Mouse (Mus musculus): ENCODE results near the gene Gm28230.

Gene Gm28230

DNA sequence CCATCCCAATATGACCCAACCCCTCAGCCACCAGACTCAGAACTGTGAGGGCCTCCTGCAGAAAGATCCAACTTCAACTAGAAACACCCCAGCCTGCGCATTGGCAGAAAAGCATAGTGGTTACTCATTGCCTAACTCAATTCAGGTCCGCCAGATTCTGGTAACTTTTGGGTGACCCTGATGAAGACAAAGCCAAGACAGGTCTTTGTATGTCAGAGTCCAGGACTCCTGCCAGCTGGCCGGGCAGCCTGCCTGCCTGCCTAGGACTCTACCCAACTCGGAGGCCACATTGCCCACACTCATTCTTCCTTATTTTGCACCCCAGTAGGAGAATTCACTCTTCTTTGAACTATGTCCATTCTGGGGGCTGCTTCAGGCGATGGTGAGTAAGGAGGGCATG, at the start of gene Gm28230:
TSS of gene Gm28230 (plus strand) at position 178 of the 400 bp plus-strand sequence.
- no peak for DNase-seq (ENCODE audit: low spot score)

DNA sequence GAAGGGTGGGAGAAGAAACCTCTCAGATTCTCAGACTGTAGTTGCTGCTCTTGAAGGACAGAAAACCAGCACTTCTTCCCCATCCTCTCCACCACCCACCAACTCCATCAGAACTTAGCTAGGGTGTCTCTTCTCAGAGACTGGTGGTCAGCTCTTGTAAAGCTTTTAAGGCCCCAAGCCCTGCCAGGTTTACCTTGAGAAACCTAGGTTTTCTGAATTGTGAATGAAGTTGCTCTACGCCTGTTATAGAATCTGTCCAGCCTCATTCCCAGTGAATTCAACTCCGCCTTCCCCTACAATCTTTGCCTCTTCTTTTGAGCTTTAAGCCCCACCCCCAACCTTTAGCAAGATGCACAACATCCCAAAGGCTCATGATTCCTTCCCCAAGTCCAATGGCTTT, 49.4 kb upstream of the Gm28230 start:
- no peak for DNase-seq (ENCODE audit: low spot score)

- DNase-seq (ENCODE audit: low spot score): no peak
Observed at GRCm38 (mm10) chr2:74678891-74679595, 47.5 kb upstream of the Gm28230 start, which contains the start of gene Hoxd11. Gene Hoxd11, plus strand, starts transcription at chr2:74679557.

DNA sequence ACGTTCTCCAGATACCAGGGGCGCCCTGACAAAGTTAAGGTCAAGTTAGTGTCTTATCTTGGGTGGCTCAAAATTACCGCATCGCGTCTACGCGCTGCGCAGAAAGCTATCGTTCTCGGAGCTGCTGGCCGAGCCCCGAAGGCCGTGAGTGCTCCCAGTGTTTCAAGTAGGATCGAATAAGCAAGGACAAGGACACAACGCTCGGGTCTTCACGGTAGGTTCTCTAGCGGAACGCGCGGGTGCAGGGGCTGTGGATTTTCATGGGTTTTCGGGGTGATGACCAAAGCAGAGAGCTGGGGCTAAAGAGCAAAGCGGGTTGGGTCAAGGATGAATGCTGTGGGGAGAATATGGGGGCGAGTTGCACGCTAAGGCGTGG, 46.9 kb upstream of the Gm28230 start:
- DNase-seq (ENCODE audit: low spot score): no peak

DNA sequence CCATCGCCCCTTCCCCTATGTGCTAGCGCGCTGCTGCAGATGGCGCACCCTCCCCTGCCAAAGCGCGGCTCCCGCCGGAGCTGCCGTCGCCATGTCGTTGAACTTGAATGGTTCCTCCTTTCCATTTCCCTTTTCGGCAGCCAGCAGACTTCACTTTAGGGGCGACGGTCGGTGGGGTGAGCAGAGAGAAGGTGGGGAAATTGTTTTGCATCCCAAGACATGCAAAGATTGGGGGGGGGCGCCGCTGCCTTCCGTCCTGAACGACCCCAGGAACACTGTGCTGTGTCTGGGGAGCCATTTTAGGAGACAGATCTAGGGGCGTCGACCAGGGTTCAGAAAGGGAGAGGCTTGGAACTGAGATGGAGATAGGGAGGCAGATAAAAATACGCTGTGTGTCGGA, 46.5 kb upstream of the Gm28230 start:
- DNase-seq (ENCODE audit: low spot score): no peak

DNA sequence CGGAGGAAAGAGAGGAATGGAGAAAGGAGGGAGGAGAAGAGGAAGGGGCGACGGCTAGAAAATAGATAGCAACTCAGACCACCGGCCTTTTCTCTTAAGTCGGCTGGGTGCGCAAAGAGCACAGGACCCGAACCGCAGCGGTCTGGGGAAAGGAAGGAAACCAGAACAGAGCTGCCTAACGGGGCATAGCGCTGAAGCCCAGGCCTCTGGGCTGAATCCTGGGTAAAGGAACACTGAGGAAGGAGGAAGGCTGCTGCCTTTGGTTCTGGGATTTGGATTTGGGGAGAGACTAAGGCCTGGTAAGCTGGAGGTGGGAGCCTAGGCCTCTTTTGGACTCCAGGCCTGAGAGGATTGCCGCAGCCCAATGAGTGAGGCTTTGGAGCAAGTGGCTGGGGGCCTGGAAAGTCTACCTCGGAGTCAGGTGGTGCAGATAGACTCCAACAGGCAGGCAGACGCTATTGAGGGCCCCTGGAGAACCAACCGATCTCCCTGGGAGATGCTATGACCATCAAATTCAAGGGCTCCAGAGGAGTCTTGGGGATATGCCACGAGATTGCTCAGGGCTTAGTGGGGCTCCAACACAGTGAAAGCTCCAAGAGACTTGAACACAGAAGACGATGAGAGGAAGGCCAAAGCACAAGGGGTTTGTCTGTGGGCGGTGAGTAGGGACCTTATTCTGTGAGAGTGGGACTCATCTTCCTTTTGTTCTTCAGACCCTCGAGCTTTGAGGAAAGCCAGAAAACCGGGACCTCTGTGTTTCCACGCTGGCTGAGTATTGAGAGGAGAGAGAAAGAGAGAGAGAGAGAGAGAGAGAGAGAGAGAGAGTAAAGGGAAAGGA, 45.7 kb upstream of the Gm28230 start:
- no peak for DNase-seq (ENCODE audit: low spot score)

- DNase-seq (ENCODE audit: low spot score): no peak
Observed at GRCm38 (mm10) chr2:74681594-74682531, 44.7 kb upstream of the Gm28230 start.

DNA sequence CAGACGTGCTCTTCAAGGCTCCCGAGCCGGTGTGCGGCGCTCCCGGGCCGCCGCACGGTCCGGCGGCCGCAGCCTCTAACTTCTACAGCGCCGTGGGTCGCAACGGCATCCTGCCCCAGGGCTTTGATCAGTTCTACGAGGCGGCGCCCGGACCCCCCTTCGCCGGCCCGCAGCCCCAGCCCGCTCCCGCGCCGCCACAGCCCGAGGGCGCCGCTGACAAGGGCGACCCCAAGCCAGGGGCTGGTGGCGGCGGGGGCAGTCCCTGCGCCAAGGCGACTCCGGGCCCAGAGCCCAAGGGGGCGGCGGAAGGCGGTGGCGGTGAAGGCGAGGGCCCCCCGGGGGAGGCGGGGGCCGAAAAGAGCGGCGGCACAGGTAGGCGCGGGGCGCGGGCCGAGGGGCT, 43.7 kb upstream of the Gm28230 start:
- DNase-seq (ENCODE audit: low spot score): no peak

DNA sequence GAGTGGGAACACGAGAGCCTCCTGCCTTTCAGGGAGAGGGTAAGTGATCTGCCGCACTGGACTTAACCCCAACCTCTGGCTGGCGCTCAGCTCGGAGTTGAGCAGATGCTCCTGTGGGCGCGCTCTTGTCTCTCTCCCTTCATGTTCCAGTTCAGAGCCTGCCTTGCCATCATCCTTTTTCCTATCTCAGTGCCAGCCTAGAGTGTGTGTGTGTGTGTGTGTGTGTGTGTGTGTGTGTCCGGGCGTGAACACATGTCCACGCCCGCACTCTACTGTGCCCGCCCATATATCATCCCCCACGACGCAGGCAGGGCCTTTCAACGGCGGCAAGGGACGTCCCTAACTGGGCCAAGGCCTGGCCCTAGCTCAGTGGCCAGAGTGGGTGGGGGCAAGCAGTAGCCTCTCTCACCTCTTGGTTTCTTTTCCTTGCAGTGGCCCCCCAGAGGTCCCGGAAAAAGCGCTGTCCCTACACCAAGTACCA, 43.0 kb upstream of the Gm28230 start:
- DNase-seq (ENCODE audit: low spot score): no peak

DNA sequence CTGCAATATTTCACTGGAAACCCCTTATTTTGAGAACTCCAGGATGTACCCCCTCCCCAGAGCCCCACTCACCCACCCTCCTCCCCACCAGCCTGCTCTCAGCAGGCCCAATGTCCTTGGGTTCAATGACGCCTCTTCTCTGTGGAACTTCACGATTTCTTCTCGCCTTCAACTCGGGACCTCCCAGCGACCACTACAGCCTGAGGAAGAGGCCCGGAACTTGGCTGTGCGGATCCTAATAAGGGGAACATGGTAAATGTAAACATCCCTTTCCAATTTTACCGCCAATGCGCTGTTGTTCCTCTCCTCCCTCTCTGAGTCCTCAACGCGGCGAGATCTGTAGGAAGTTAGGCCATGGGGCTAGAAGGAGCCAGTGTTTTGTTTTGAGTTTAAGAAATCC, 42.4 kb upstream of the Gm28230 start:
- no peak for DNase-seq (ENCODE audit: low spot score)

DNA sequence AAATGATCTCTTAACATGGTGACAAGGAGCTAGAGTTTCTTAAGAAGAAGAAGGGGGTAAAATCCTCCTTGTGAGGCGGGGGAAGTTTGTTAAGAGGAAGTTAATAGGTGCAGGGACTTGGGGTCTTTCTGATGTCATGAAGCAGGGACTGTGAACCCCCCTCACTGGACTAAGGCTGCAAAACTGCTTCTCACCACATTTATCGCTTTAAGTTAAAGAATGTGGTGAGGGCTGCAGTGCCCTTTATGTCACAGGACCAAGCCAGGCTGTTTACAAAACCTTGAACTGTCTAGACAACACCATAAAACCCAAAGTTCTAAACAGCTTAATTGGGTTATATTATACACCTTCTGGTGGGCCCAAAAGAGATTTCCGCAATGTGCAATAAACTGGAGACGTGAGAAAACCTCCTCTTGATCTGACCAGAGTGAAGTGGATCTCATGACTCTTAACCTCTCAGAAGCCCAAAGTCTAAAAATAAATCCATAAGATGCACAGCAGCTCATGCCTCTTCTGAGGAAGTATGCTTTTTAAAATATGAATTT, 41.4 kb upstream of the Gm28230 start:
- DNase-seq (ENCODE audit: low spot score): no peak

DNA sequence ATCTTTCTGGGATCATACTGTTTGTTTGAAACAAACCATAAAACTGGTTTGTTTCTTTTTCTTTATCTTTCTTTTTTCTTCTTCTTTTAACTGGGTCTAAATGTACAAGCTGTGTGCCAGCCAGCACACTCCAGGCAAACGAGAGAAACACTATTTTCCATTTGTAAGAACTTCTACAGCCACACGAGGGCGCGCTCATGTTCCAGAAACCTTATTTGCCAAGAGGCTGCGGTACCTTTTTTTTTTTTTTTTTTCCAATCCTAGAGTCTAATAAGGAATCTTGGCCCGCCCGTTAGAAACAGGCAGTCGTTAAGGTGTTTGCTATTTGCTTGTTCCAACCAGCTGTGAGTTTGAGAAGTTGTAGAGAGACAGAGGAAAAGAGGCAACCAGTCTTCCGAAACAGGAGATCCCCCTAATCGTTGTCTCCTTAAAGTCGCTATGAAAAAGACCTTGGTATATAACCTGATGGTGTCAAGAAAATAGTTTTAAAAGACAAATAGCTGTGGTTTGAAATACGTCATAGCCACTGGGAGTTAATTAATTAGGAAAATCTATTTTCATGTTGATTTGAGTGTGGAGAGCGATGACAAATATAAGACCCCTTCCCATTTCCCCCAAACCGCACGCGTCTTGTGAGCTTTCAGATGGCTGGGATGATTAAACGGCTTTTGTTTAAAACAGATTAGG, 40.1 kb upstream of the Gm28230 start:
- no peak for DNase-seq (ENCODE audit: low spot score)

DNA sequence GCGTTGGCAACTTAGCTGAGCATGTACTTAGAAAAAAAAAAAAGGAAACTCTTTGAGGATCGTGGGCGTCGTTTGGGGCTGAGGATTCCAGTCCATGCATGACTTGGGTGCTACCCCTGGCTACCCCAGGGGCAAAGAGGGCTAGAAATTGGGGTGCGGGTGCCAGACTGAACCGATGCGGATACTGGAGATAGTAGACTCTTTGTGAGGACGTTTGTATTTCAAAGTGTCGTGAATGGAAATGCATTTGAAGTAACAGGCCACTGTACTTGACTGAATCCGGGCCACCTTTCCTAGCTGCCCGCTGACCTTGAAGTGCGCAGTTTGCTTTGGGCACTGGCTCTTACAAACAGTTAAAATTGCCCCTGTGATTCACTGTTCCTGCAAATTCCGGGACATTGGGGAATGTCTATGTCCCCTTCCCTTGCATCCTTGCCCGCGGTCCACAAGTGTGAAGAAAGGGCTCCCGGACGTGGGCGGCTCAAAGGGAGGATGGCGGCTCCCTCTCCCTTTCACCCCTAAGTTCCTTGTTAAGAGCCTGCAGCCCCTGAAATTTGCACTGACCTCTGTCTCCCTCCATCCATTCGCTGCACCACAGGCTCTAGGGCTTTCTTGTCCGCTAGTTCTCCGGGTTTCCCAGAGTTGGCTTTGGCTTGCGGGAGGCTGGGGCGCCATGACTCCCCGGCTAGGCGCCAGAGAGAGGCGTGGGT, 39.4 kb upstream of the Gm28230 start:
- no peak for DNase-seq (ENCODE audit: low spot score)

DNA sequence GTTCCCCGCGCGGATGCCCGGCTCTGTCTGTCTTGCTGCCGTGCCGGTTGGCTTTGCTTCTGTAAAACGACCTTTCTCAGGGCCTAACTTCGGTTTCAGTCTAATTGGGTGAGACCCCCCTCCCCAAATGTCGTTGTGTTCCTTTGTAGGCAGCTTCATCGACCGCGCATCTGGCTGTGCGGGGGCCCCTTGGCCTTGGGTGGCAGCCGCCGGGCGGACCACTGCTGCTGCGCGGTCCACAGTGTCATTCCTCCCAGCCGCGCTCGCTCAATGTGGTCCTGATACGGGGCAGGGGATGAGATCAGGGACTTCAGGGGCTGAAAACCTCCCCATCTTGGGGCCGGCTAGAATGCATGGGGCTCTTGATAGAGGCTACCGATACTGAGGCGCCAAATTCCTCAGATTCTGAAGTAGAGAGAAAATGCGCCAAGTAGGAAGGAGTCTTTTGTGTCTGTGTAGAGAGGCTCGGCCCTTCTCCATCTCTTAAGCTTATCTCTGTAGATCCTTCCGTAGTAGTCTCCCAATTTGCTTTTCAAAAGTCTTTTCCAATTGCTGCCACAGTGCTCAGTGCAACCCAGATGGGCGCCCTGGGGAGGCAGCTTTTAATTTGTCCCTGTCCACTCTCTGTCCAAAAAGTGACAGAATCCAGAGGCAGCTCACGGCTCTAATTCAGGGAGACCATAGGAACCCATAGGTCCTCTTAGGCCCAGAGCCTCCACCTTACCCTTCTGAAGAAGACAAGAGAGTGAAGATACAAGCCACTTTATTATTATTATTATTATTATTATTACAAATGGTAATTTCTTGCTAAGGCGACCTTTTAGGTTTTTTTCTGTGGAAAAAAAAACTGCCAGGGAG, 38.6 kb upstream of the Gm28230 start:
- DNase-seq (ENCODE audit: low spot score): no peak

DNA sequence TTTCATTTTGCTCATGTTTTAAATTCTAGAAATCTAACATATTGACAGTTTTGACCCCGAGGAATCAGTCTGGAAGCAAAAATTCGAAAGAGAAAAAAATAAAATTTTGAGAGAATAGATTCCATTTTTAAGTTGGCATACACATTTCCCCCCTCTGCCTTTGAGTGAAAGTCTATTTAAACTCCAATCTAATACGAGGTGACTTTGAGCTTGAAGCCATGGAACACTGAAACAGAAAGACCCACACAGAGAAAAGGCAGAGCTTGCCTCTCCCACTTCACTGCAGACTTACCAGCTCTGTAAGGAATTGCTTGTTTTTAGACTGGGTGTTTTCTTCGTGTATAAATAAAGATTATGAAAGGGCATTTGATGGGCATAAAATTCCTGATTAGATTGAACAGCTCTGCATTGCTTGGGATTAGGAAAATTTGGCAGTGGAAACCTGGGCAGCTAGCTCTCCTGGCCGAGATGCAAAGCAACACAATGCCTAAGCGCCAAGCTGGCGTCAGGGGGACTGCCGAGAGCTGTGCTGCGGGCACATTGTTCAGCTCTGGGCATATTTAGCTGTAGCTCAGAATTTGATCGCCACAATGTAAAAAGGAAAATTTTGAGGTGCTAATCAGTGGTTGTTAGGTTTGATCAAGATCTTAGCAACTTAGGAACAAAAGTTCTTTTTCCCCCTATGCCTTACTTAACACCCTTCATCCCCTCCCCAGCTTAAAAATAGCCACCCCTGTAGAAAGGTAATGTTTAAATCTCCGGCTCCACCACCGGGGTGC, 37.5 kb upstream of the Gm28230 start:
- no peak for DNase-seq (ENCODE audit: low spot score)

GRCm38 (mm10) chr2:74689574-74690337, 36.8 kb upstream of the Gm28230 start:
- no peak for DNase-seq (ENCODE audit: low spot score)

- DNase-seq (ENCODE audit: low spot score): no peak
Observed at GRCm38 (mm10) chr2:74690338-74690716, 36.2 kb upstream of the Gm28230 start.
